Mouse (Mus musculus) forebrain, embryonic 14.5 days (tissue): ENCODE results near the gene Cer1. TPM values are rescaled to one million over a fixed set of nuclear protein-coding genes. Genes with fewer than 3 reads are reported as not detected.

Experiments used
- ATAC-seq: fragments of 200-750 bp; cut with Nextera tagmentation; 2 replicates; pipeline ENCODE4 v1.8.0; 2017; ENCODE audit warnings: mild to moderate bottlenecking, moderate library complexity
- DNase-seq: peaks from one replicate; pipeline ENCODE4 v3.0.0-alpha.2; 2015; ENCODE audit warnings: low spot score
- H3K27ac ChIP-seq: fragments of 300-500 bp; sonication (generic); 2 replicates; pipeline ENCODE4 v1.5.1; 2014; ENCODE audit warnings: low read depth, mild to moderate bottlenecking, control low read depth, low read length, moderate library complexity
- H3K27me3 ChIP-seq: fragments of 300-500 bp; sonication (generic); replicated peaks from 2 replicates; pipeline ENCODE4 v1.6.1; 2014; ENCODE audit warnings: low read length, control low read depth, mixed read lengths; ENCODE audit not compliant: control insufficient read depth, insufficient read depth
- H3K36me3 ChIP-seq: fragments of 300-500 bp; sonication (generic); 2 replicates; pipeline ENCODE4 v1.6.1; 2014; ENCODE audit warnings: low read length, control low read depth; ENCODE audit not compliant: control insufficient read depth, insufficient read depth
- H3K4me1 ChIP-seq: fragments of 300-500 bp; sonication (generic); 2 replicates; pipeline ENCODE4 v1.6.1; 2014; ENCODE audit warnings: antibody characterized with exemption, low read length, control low read depth; ENCODE audit not compliant: control insufficient read depth, insufficient read depth
- H3K4me2 ChIP-seq: fragments of 300-500 bp; sonication (generic); 2 replicates; pipeline ENCODE4 v1.6.1; 2014; ENCODE audit warnings: mild to moderate bottlenecking, control low read depth, low read length
- H3K4me3 ChIP-seq: fragments of 300-500 bp; sonication (generic); 2 replicates; pipeline ENCODE4 v1.5.1; 2014; ENCODE audit warnings: low read depth, low read length, control low read depth
- H3K9ac ChIP-seq: fragments of 300-500 bp; sonication (generic); 2 replicates; pipeline ENCODE4 v1.6.1; 2014; ENCODE audit warnings: mild to moderate bottlenecking, low read length, control low read depth, moderate library complexity
- H3K9me3 ChIP-seq: fragments of 300-500 bp; sonication (generic); replicated peaks from 2 replicates; pipeline ENCODE4 v1.6.1; 2016; ENCODE audit warnings: low read length, control low read depth, mixed read lengths; ENCODE audit not compliant: control insufficient read depth
- WGBS: fragments of 180-500 bp; shearing (Covaris S2); extraction: QIAGEN DNeasy Blood & Tissue Kit; methylation state at CpG from one replicate; pipeline ENCODE4 v1.1.7; 2014; 5-methylcytosine and 5-hydroxymethylcytosine counted together
- polyA plus RNA-seq: library from polyadenylated mRNA; unstranded; fragments of >200 nt; fragmentation: Nextera tagmentation; extraction: Ambion mirVana; gene quantifications from 2 replicates; pipeline ENCODE4 v1.2.1, GENCODE M21; 2014

Gene Cer1
- 0.10 TPM in 1 of 2 replicates, not detected in the other for polyA plus RNA-seq

GRCm38 (mm10) chr4:82884636-82885534 is at the start of gene Cer1:
Cer1 (minus strand) TSS chr4:82885148.
- Histone ChIP-seq H3K4me3 (no peak within 1 kb of the TSS), H3K4me2 (no peak within 1 kb of the TSS), H3K27ac (no peak within 1 kb of the TSS), H3K27me3 (no peaks in the 10 kb centered on the region), H3K9me3 (no peaks in the 10 kb centered on the region), H3K9ac (no peak within 1 kb of the TSS), H3K36me3 (no peaks in the 10 kb centered on the region), H3K4me1 (no peaks in the 10 kb centered on the region; the same call in 1 of the 2 replicates)
- peak; percentile 46 for DNase-seq
- no peak for ATAC-seq
- 51% methylated on average over 18 of the region's 19 CpGs for WGBS

- H3K27ac ChIP-seq: peak overlapping the region; percentile 58; the same call in 1 of the 2 replicates
- ATAC-seq (peak; percentile 88), DNase-seq (peak; percentile 85)
- no peaks in the 10 kb centered on the region for H3K9me3 ChIP-seq
- no peaks in the 10 kb centered on the region for H3K36me3 ChIP-seq
- H3K4me1 ChIP-seq: 0 out of 2 replicates have a peak, but pooled peaks cover 2% of the 10 kb centered on the region
- H3K27me3 ChIP-seq: no peaks in the 10 kb centered on the region
- no peak overlapping the region for H3K4me3 ChIP-seq
- peak overlapping the region; percentile 36; the same call in 1 of the 2 replicates for H3K4me2 ChIP-seq
- WGBS: 7% methylated on average over 5 of the region's 5 CpGs
- H3K9ac ChIP-seq: no peak overlapping the region
These were observed 49.4 kb upstream of the Cer1 start for GRCm38 (mm10) chr4:82934308-82934707.

GRCm38 (mm10) chr4:82933698-82934210 is 48.8 kb upstream of the Cer1 start:
- no peaks in the 10 kb centered on the region for H3K9me3 ChIP-seq
- peak overlapping the region; percentile 67; the same call in 1 of the 2 replicates for H3K27ac ChIP-seq
- H3K4me2 ChIP-seq: peak overlapping the region; percentile 36
- no peaks in the 10 kb centered on the region for H3K36me3 ChIP-seq
- ATAC-seq (peak; percentile 84), DNase-seq (peak; percentile 92)
- 0 out of 2 replicates have a peak, but pooled peaks cover 3% of the 10 kb centered on the region for H3K4me1 ChIP-seq
- H3K9ac ChIP-seq: peak overlapping the region; percentile 9
- 9% methylated on average over 14 of the region's 14 CpGs for WGBS
- H3K27me3 ChIP-seq: no peaks in the 10 kb centered on the region
- H3K4me3 ChIP-seq: no peak overlapping the region

- 53% methylated on average over 5 of the region's 5 CpGs for WGBS
- 0 out of 2 replicates have a peak, but pooled peaks cover 3% of the 10 kb centered on the region for H3K4me1 ChIP-seq
- H3K27me3 ChIP-seq: no peaks in the 10 kb centered on the region
- H3K36me3 ChIP-seq: no peaks in the 10 kb centered on the region
- H3K9me3 ChIP-seq: no peaks in the 10 kb centered on the region
- H3K9ac ChIP-seq: no peak overlapping the region
- H3K27ac ChIP-seq: no peak overlapping the region
- no peak overlapping the region for H3K4me3 ChIP-seq
- ATAC-seq (no peak), DNase-seq (no peak)
- H3K4me2 ChIP-seq: no peak overlapping the region
These were observed 45.1 kb upstream of the Cer1 start for GRCm38 (mm10) chr4:82930079-82930478.

- Histone ChIP-seq H3K27ac (no peak overlapping the region), H3K4me3 (no peak overlapping the region), H3K27me3 (no peaks in the 10 kb centered on the region), H3K4me2 (no peak overlapping the region), H3K36me3 (no peaks in the 10 kb centered on the region), H3K9ac (no peak overlapping the region), H3K4me1 (peaks cover 7% of the 10 kb centered on the region; the same call in 1 of the 2 replicates), H3K9me3 (no peaks in the 10 kb centered on the region)
- DNase-seq: no peak
- WGBS: 87% methylated on average over 4 of the region's 4 CpGs
- no peak for ATAC-seq
These were observed 37.0 kb upstream of the Cer1 start for GRCm38 (mm10) chr4:82921962-82922361.

GRCm38 (mm10) chr4:82918625-82919024 is 33.7 kb upstream of the Cer1 start:
- no peak overlapping the region for H3K9ac ChIP-seq
- ATAC-seq: no peak
- H3K4me3 ChIP-seq: no peak overlapping the region
- H3K9me3 ChIP-seq: no peaks in the 10 kb centered on the region
- WGBS: 67% methylated on average over 2 of the region's 2 CpGs
- H3K27me3 ChIP-seq: no peaks in the 10 kb centered on the region
- no peak overlapping the region for H3K4me2 ChIP-seq
- no peak for DNase-seq
- H3K36me3 ChIP-seq: no peaks in the 10 kb centered on the region
- no peak overlapping the region for H3K27ac ChIP-seq
- peaks cover 35% of the 10 kb centered on the region for H3K4me1 ChIP-seq

GRCm38 (mm10) chr4:82916678-82917050 is 31.7 kb upstream of the Cer1 start:
- WGBS: 3% methylated on average over 5 of the region's 5 CpGs
- H3K27me3 ChIP-seq: no peaks in the 10 kb centered on the region
- peak; percentile 90 for DNase-seq
- peak; percentile 81 for ATAC-seq
- no peaks in the 10 kb centered on the region for H3K36me3 ChIP-seq
- peak overlapping the region; percentile 91 for H3K27ac ChIP-seq
- peak overlapping the region; percentile 3; the same call in 1 of the 2 replicates for H3K4me3 ChIP-seq
- peak overlapping the region; percentile 45 for H3K4me2 ChIP-seq
- peak overlapping the region; percentile 25; the same call in 1 of the 2 replicates for H3K9ac ChIP-seq
- H3K9me3 ChIP-seq: no peaks in the 10 kb centered on the region
- H3K4me1 ChIP-seq: peaks cover 35% of the 10 kb centered on the region

- Histone ChIP-seq H3K4me3 (peak overlapping the region; percentile 3), H3K9ac (peak overlapping the region; percentile 25; the same call in 1 of the 2 replicates), H3K27ac (peak overlapping the region; percentile 91), H3K9me3 (no peaks in the 10 kb centered on the region), H3K27me3 (no peaks in the 10 kb centered on the region), H3K4me1 (peaks cover 35% of the 10 kb centered on the region), H3K4me2 (peak overlapping the region; percentile 45), H3K36me3 (no peaks in the 10 kb centered on the region)
- peak; percentile 86 for DNase-seq
- peak; percentile 78 for ATAC-seq
- 5% methylated on average over 14 of the region's 14 CpGs for WGBS
These were observed 31.2 kb upstream of the Cer1 start for GRCm38 (mm10) chr4:82916003-82916677.
